Mouse (Mus musculus) central nervous system, embryonic 18 days (tissue): ENCODE results near the gene Olfr152. TPM values are rescaled to one million over a fixed set of nuclear protein-coding genes. Genes with fewer than 3 reads are reported as not detected.

ENCODE experiments used
- polyA plus RNA-seq: library from polyadenylated mRNA; depleted of rRNA; stranded (reverse); fragments of >200 nt; gene quantifications from 2 replicates; pipeline ENCODE4 v1.2.3, GENCODE M21; 2012; rRNA removed

Olfr152 gene
- not detected in 2 replicates for polyA plus RNA-seq

DNA sequence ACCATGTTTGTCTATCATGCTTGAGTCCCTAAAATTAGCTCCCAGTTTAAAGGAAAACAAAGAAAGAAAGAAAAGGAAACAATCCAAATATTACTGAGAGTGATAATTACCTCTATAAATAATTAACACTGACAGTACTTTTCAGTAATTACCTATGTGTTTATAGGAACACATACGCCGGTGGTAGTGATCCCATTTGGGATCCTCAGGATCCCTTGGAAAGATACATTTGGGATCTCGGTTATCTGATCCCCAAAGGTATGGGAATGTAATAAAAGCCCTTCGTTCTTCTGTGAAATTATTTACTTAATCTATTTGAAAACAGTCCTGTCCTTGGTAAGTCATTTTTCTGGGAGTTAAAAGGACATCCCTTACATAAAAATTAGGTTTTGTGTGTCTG is at the start of gene Olfr152:
TSS of gene Olfr152 (plus strand) at position 301 of the 400 bp plus-strand sequence.

DNA sequence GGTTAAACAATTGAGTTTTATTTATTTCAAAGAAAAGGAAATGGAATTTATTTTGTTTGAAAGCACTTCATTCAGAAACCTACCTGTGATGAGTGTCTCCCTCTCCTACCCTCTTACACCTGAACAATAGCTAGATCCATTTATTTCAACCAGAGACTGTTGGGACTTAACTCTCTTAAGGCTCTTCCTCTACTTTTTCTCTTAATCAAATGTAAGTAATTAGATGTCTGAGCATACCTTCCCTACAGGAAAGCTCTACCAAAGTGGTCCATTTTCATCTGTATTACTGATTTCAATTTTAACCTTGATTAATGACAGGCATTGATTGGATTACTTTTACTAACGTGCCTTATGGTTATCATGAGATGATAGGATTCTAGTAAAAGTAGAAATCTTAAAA is 39.4 kb upstream of the Olfr152 start, which contains the start of gene Olfr1138:
TSS of gene Olfr1138 (minus strand) at position 101 of the 400 bp plus-strand sequence.

DNA sequence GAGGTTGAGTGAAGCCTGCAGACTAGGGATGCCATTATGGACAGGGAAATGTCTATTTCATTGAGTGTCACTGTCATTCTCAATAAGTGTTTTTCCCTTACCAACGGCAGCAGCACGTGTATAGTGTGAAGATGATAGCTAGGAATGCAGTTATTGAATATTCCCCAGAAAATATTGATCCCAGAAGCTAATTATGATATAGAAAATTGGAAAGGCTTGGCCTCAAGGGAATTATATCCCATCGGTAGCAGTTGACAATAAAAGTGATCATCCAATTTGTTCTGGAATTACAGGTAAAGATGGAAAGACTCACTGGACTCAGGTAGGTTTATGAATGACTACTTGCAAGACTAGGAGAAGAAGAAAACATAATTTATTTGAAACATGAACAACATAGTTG is 35.8 kb upstream of the Olfr152 start, which contains the start of gene Olfr1140:
TSS of gene Olfr1140 (plus strand) at position 301 of the 400 bp plus-strand sequence.

DNA sequence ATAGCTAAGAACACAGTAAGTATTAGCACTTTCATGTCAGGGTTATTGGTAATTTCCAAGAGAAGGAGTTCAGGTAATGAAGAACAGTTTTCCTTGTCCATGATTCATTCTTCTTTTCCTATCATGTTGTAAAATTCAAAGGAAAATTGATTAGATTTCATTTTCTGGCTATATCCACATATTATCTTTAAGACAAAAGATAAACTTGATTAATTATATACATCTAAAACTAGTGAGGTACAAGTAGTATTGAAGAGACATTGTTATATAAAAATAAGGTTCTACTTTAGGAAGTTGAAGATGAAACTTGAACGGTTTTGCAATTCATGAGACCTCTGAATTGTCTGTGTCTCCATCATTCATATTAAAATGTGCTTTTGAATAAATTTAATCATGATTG is 25.4 kb upstream of the Olfr152 start, which contains the start of gene Olfr1141:
TSS of gene Olfr1141 (minus strand) at position 101 of the 400 bp plus-strand sequence.

DNA sequence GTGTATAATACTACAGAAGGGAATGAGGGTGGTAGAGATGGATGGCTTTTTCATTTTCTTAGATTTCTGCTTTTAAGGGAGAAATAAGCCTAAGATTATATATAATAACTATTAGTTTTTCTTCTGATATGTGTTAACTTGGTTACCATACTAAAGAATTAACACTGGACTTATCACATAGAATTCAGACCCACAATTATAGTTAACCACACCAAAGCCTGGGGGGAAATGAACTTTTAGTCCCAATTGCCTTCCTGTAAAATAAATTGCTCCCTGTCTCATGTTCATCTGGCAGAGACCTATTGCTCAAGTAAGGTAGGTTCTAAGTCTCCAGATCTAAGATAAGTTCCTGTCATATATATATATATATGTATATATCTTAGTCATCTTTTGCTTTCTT is 21.0 kb downstream of the Olfr152 start, which contains the start of gene Olfr1143:
TSS of gene Olfr1143 (plus strand) at position 301 of the 400 bp plus-strand sequence.

DNA sequence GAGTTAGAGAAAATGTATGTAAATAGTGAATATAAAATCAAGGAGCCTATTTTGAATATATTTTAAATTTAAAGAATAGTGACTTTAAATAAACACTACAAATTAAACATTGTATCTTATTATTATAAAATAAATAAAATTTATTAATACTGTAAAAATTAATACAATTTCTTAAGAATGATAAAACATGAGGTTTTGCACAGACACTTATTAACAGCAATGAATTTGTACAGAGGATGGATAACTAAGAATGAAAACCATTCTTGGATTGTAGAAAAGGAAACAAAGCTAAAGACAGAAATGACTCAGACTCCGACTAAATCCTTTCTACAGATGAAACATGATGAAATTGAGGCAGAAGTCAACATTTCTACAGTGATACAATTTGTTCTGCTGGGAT is 30.2 kb downstream of the Olfr152 start, which contains the start of gene Olfr1145:
TSS of gene Olfr1145 (plus strand) at position 301 of the 400 bp plus-strand sequence.

DNA sequence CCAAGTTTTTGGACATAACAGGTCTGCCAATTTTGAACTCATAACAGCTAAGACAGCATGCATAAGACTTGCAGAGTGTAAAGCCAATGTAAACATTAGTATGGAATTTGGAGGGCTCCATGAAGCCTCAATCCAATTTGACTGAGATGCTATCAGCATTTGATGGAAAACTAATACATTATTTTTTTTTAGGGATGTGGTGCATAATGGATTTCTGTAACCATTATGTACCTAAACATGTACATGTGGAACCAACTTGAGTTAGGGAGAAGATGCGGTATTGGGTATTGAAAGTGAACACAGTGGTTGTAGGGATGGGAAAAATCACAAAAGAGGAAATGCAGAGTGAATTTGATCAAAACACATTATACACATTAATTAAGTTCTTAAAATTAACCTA is 51.0 kb downstream of the Olfr152 start, which contains the start of gene Olfr1148:
TSS of gene Olfr1148 (plus strand) at position 301 of the 400 bp plus-strand sequence.

Other genes starting within 250 kb of the Olfr152 start
- gene Olfr153, start 247.7 kb upstream of the Olfr152 start, polyA plus RNA-seq: not detected in 2 replicates
- gene Olfr1128, start 233.9 kb upstream of the Olfr152 start, polyA plus RNA-seq: not detected in 2 replicates
- gene Olfr1129, start 205.6 kb upstream of the Olfr152 start, polyA plus RNA-seq: not detected in 2 replicates
- gene Olfr1130, start 173.3 kb upstream of the Olfr152 start, polyA plus RNA-seq: not detected in 2 replicates
- not detected in 2 replicates for gene Olfr1131, start 152.4 kb upstream of the Olfr152 start, polyA plus RNA-seq
- gene Olfr1132, start 141.9 kb upstream of the Olfr152 start, polyA plus RNA-seq: not detected in 2 replicates
- gene Olfr1133, start 132.1 kb upstream of the Olfr152 start, polyA plus RNA-seq: not detected in 2 replicates
- gene Olfr1134, start 121.0 kb upstream of the Olfr152 start, polyA plus RNA-seq: not detected in 2 replicates
- not detected in 2 replicates for gene Olfr1135, start 105.8 kb upstream of the Olfr152 start, polyA plus RNA-seq
- not detected in 2 replicates for gene Olfr1136, start 85.5 kb upstream of the Olfr152 start, polyA plus RNA-seq
- not detected in 2 replicates for gene Olfr1137, start 66.3 kb upstream of the Olfr152 start, polyA plus RNA-seq
- gene Olfr1138, start 39.5 kb upstream of the Olfr152 start, polyA plus RNA-seq: not detected in 2 replicates
- gene Olfr1140, start 35.7 kb upstream of the Olfr152 start, polyA plus RNA-seq: 0.11 TPM in 1 of 2 replicates, not detected in the other
- not detected in 2 replicates for gene Olfr1141, start 25.5 kb upstream of the Olfr152 start, polyA plus RNA-seq
- gene Olfr1143, start 21.1 kb downstream of the Olfr152 start, polyA plus RNA-seq: not detected in 2 replicates
- gene Olfr1145, start 30.3 kb downstream of the Olfr152 start, polyA plus RNA-seq: not detected in 2 replicates
- not detected in 2 replicates for gene Olfr1148, start 51.0 kb downstream of the Olfr152 start, polyA plus RNA-seq
- not detected in 2 replicates for gene Olfr1150-ps1, start 64.5 kb downstream of the Olfr152 start, polyA plus RNA-seq
- not detected in 2 replicates for gene Olfr1151, start 76.4 kb downstream of the Olfr152 start, polyA plus RNA-seq
- gene Olfr1152, start 87.0 kb downstream of the Olfr152 start, polyA plus RNA-seq: not detected in 2 replicates
- gene Olfr1153, start 115.5 kb downstream of the Olfr152 start, polyA plus RNA-seq: not detected in 2 replicates
- not detected in 2 replicates for gene Olfr1154, start 125.7 kb downstream of the Olfr152 start, polyA plus RNA-seq
- not detected in 2 replicates for gene Olfr1155, start 165.7 kb downstream of the Olfr152 start, polyA plus RNA-seq
- not detected in 2 replicates for gene Olfr1156, start 173.6 kb downstream of the Olfr152 start, polyA plus RNA-seq
- gene Olfr1157, start 188.8 kb downstream of the Olfr152 start, polyA plus RNA-seq: not detected in 2 replicates
- gene Olfr74, start 195.2 kb downstream of the Olfr152 start, polyA plus RNA-seq: not detected in 2 replicates
- gene Olfr1158, start 210.6 kb downstream of the Olfr152 start, polyA plus RNA-seq: not detected in 2 replicates
- gene Olfr1160, start 228.8 kb downstream of the Olfr152 start, polyA plus RNA-seq: not detected in 2 replicates
- gene Olfr1161, start 243.3 kb downstream of the Olfr152 start, polyA plus RNA-seq: not detected in 2 replicates